Mouse (Mus musculus): ENCODE measurements around the gene Klhl35.

DNA sequence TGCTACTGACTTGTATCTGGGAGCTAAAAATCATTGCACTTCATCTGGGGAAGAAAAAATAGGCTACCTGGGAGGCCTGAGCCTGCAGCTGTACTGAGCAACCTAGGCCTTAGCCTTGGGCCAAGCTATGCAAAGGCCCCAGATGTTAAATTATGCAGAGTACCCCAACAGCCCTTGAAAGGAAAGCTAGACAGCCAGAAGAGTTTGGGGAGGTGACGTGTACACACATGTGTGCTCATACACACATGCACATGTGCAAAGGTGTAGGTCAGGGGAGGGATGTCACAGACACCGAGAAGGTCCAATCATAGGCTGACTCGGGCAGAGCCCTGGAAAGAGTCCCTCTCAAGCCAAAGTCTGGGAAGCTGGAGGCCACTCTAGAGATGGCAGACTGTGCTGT lies 37.8 kb upstream of the Klhl35 start:
- TF ChIP-seq CTCF (conservative IDR thresholded peaks at IDR 0.05; ENCODE audit: insufficient read depth, insufficient read length, low read depth, low read length) (no peak), POLR2A (IDR thresholded peaks at IDR 0.05; ENCODE audit: low read depth, low read length) (no peak)
